8 mouse cellular contexts compared by ENCODE assay signal in genomic region chr12:109441366-109441765, GRCm38 (mm10). TPM values are rescaled to one million over a fixed set of nuclear protein-coding genes. Genes with fewer than 3 reads are reported as not detected.
DNase-seq lines count a peak whose midpoint lies in the region; ATAC-seq and TF ChIP-seq lines count a peak whose summit lies in the region.

No protein-coding gene starts in this region.

- no peak overlapping the region for H3K4me2 ChIP-seq in liver, postnatal 0 days (ENCODE audit: low read depth, low read length)
- H3K4me2 ChIP-seq in liver, embryonic 12.5 days: no peak overlapping the region

- no peak for TF ChIP-seq CTCF in liver, postnatal 0 days (IDR thresholded peaks at IDR 0.05; ENCODE audit: low read depth)

- TF ChIP-seq EP300 in liver, postnatal 0 days (IDR thresholded peaks at IDR 0.05; ENCODE audit: low read depth): no peak

- no peaks in the 10 kb centered on the region for H3K27me3 ChIP-seq in liver, postnatal 0 days (ENCODE audit: insufficient read depth, low read length)
- H3K27me3 ChIP-seq in liver, embryonic 12.5 days (replicated peaks): peaks cover 23% of the 10 kb centered on the region
- peaks cover 36% of the 10 kb centered on the region for H3K27me3 ChIP-seq in limb, embryonic 10.5 days (ENCODE audit: low read depth, poor library complexity, severe bottlenecking)

- peak; percentile 33 for DNase-seq in CD4-positive, CD25-positive, alpha-beta regulatory T cell, adult 2 months (ENCODE audit: low read depth, low spot score)
- DNase-seq in liver, postnatal 0 days: peak; percentile 71
- DNase-seq in limb, embryonic 10.5 days (ENCODE audit: low spot score): no peak
- DNase-seq in spleen, adult 12 weeks (ENCODE audit: low spot score): peak; percentile 8
- no peak for DNase-seq in adrenal gland, adult 18-20 months (ENCODE audit: low spot score in 2 of 2)
- DNase-seq in layer of hippocampus, adult 11-12 months (ENCODE audit: low spot score): no peak

- no peak overlapping the region for H3K4me3 ChIP-seq in liver, postnatal 0 days (ENCODE audit: low read depth, low read length)
- H3K4me3 ChIP-seq in liver, embryonic 12.5 days: no peak overlapping the region
- no peak overlapping the region for H3K4me3 ChIP-seq in limb, embryonic 10.5 days

- no peak for ATAC-seq in CD4-positive, CD25-positive, alpha-beta regulatory T cell, adult 4 months
- peak; percentile 29; the same call in 1 of the 2 replicates for ATAC-seq in liver, postnatal 0 days
- no peak for ATAC-seq in liver, embryonic 12.5 days

- H3K9me3 ChIP-seq in liver, postnatal 0 days (ENCODE audit: low read length): no peaks in the 10 kb centered on the region
- H3K9me3 ChIP-seq in liver, embryonic 12.5 days (replicated peaks): no peaks in the 10 kb centered on the region
- H3K9me3 ChIP-seq in limb, embryonic 10.5 days (replicated peaks): no peaks in the 10 kb centered on the region

- peak overlapping the region; percentile 35; the same call in 1 of the 2 replicates for H3K27ac ChIP-seq in liver, postnatal 0 days (ENCODE audit: low read depth)
- H3K27ac ChIP-seq in liver, embryonic 12.5 days: no peak overlapping the region
- peak overlapping the region; percentile 53 for H3K27ac ChIP-seq in limb, embryonic 10.5 days

- H3K9ac ChIP-seq in liver, postnatal 0 days (replicated peaks): no peak overlapping the region
- no peak overlapping the region for H3K9ac ChIP-seq in liver, embryonic 12.5 days

- H3K36me3 ChIP-seq in liver, postnatal 0 days (replicated peaks; ENCODE audit: insufficient read depth, low read length): no peaks in the 10 kb centered on the region
- H3K36me3 ChIP-seq in liver, embryonic 12.5 days: no peaks in the 10 kb centered on the region
- H3K36me3 ChIP-seq in limb, embryonic 10.5 days: no peaks in the 10 kb centered on the region

- 13% methylated on average over 6 of the region's 6 CpGs for WGBS in liver, postnatal 0 days (ENCODE audit: insufficient replicate concordance)
- 43% methylated on average over 6 of the region's 6 CpGs for WGBS in liver, embryonic 12.5 days (ENCODE audit: insufficient replicate concordance)
- 73% methylated on average over 6 of the region's 6 CpGs for WGBS in limb, embryonic 10.5 days

- H3K4me1 ChIP-seq in liver, postnatal 0 days (ENCODE audit: insufficient read depth): peaks cover 34% of the 10 kb centered on the region
- peaks cover 81% of the 10 kb centered on the region for H3K4me1 ChIP-seq in liver, embryonic 12.5 days
- peaks cover 92% of the 10 kb centered on the region for H3K4me1 ChIP-seq in limb, embryonic 10.5 days

RNA-seq across cellular contexts. Expression of gene Dlk1, which starts 11.3 kb away (rescaled TPM):
- polyA plus RNA-seq in CD4-positive, CD25-positive, alpha-beta regulatory T cell, adult 4 months (2017; shearing (Covaris generic)): not detected
- 50.7 and 52.1 TPM in 2 replicates for polyA plus RNA-seq in liver, postnatal 0 days (2015; fragmentation: Nextera tagmentation; extraction: Ambion mirVana)
- polyA plus RNA-seq in liver, embryonic 12.5 days (2016; fragmentation: Nextera tagmentation; extraction: Ambion mirVana): 529 and 540 TPM in 2 replicates
- 106 and 159 TPM in 2 replicates for polyA plus RNA-seq in limb, embryonic 10.5 days (2016; fragmentation: Nextera tagmentation; extraction: Ambion mirVana)
- total RNA-seq in adrenal gland, adult 18-20 months (2021): 100 to 1,000 TPM; 573 to 650 TPM

Comparison
In these comparisons a context has a peak if more than half of its experiments do, and no peak if none do; other contexts are left out.
1. DNase-seq: peak in CD4-positive, CD25-positive, alpha-beta regulatory T cell, adult 2 months (single experiment), liver, postnatal 0 days (single experiment) and spleen, adult 12 weeks (single experiment); none in limb, embryonic 10.5 days (single experiment), adrenal gland, adult 18-20 months (0 of 2) and layer of hippocampus, adult 11-12 months (single experiment).
2. RNA of gene Dlk1, which starts 11.3 kb away (polyA plus RNA-seq): 529 to 540 TPM in liver, embryonic 12.5 days, 106 to 159 TPM in limb, embryonic 10.5 days and 50.7 to 52.1 TPM in liver, postnatal 0 days; not detected in CD4-positive, CD25-positive, alpha-beta regulatory T cell, adult 4 months; every median in the first group is over 10 times any median in the second.